Mouse (Mus musculus) CH12.LX (cell line): ENCODE results near the gene Sost. TPM values are rescaled to one million over a fixed set of nuclear protein-coding genes. Genes with fewer than 3 reads are reported as not detected.

Experiments
- DNase-seq: peaks from one replicate; pipeline ENCODE4 v3.0.0-alpha.2; 2013; ENCODE audit errors: extremely low read depth
- H3K27ac ChIP-seq: 2 replicates; pipeline ENCODE4 v1.5.1; 2012; ENCODE audit warnings: low read depth, mild to moderate bottlenecking, control low read depth, moderate library complexity; ENCODE audit not compliant: insufficient read depth
- H3K27me3 ChIP-seq: replicated peaks from 2 replicates; pipeline ENCODE3; 2012; ENCODE audit warnings: inconsistent platforms
- H3K36me3 ChIP-seq, 2 experiments: replicated peaks in 1 of 2; 2 replicates each; pipeline versions ENCODE3 to v1.6.1; 2012; ENCODE audit warnings: inconsistent platforms in 1 of 2, low read length in 1 of 2, mild to moderate bottlenecking in 1 of 2, mixed read lengths in 1 of 2, moderate library complexity in 1 of 2; ENCODE audit not compliant: control insufficient read depth in 1 of 2, insufficient read depth in 1 of 2
- H3K4me1 ChIP-seq, 2 experiments: 2 replicates each; pipeline ENCODE4 v1.6.1; 2012; ENCODE audit warnings: inconsistent platforms in 1 of 2, moderate library complexity in 1 of 2; ENCODE audit not compliant: insufficient read depth in 2 of 2, control insufficient read depth in 1 of 2
- H3K4me2 ChIP-seq: 2 replicates; pipeline ENCODE4 v1.6.1; 2012; ENCODE audit warnings: low read depth, mild to moderate bottlenecking, control low read depth; ENCODE audit not compliant: poor library complexity, insufficient read depth, severe bottlenecking
- H3K4me3 ChIP-seq, 3 experiments: fragments of 150-350 bp in 1 of 3; sonication (generic) in 1 of 3; replicated peaks in 1 of 3; 2 replicates each; pipeline versions ENCODE3 to v1.5.1; 2011 to 2012; ENCODE audit warnings: low read depth in 2 of 3, low read length in 2 of 3, mild to moderate bottlenecking in 2 of 3, moderate library complexity in 2 of 3, control low read depth in 1 of 3, improper control_type of control experiment in 1 of 3, inconsistent platforms in 1 of 3, mixed read lengths in 1 of 3; ENCODE audit not compliant: poor library complexity in 1 of 3
- H3K79me2 ChIP-seq: replicated peaks from 2 replicates; pipeline ENCODE4 v1.6.1; 2012; ENCODE audit warnings: mild to moderate bottlenecking, moderate library complexity; ENCODE audit not compliant: control insufficient read depth, poor library complexity, insufficient read depth, severe bottlenecking; ENCODE audit errors: extremely low read depth
- H3K9ac ChIP-seq: 2 replicates; pipeline ENCODE4 v1.6.1; 2012; ENCODE audit warnings: low read depth, mild to moderate bottlenecking, control low read depth, moderate library complexity; ENCODE audit not compliant: insufficient read depth
- H3K9me3 ChIP-seq: replicated peaks from 2 replicates; pipeline ENCODE3; 2012; ENCODE audit warnings: low read length, inconsistent platforms, mixed read lengths
- BHLHE40 ChIP-seq: IDR thresholded peaks from 2 replicates; pipeline ENCODE4 v1.6.1; 2011; ENCODE audit warnings: mild to moderate bottlenecking, low read depth, low read length, improper control_type of control experiment
- CHD1 ChIP-seq: IDR thresholded peaks from 2 replicates; pipeline ENCODE4 v1.6.1; 2012; ENCODE audit warnings: low read depth, low read length, improper control_type of control experiment, inconsistent platforms
- CTCF ChIP-seq, 2 experiments: IDR thresholded peaks in 1 of 2; conservative IDR thresholded peaks in 1 of 2; 2 replicates each; pipeline ENCODE4 v1.5.1; 2011 to 2012; ENCODE audit warnings: low read depth in 2 of 2, low read length in 2 of 2, improper control_type of control experiment in 1 of 2, inconsistent platforms in 1 of 2, mild to moderate bottlenecking in 1 of 2, moderate library complexity in 1 of 2
- E2F4 ChIP-seq: IDR thresholded peaks from 2 replicates; pipeline ENCODE4 v1.6.1; 2011; ENCODE audit warnings: low read depth, low read length, improper control_type of control experiment; ENCODE audit not compliant: insufficient replicate concordance
- EP300 ChIP-seq: IDR thresholded peaks from 2 replicates; pipeline ENCODE4 v1.6.1; 2011; ENCODE audit warnings: low read length, improper control_type of control experiment
- HCFC1 ChIP-seq: IDR thresholded peaks from 2 replicates; pipeline ENCODE4 v1.6.1; 2012; ENCODE audit warnings: low read depth, mild to moderate bottlenecking, inconsistent platforms, low read length, improper control_type of control experiment
- IRF4 ChIP-seq: IDR thresholded peaks from 2 replicates; pipeline ENCODE4 v1.6.1; 2014; ENCODE audit warnings: low read depth, mild to moderate bottlenecking, inconsistent platforms, low read length, improper control_type of control experiment
- JUN ChIP-seq: IDR thresholded peaks from 2 replicates; pipeline ENCODE4 v1.6.1; 2011; ENCODE audit warnings: low read depth, mild to moderate bottlenecking, low read length, improper control_type of control experiment, moderate library complexity; ENCODE audit not compliant: insufficient read depth
- KAT2A ChIP-seq: IDR thresholded peaks from 2 replicates; pipeline ENCODE4 v1.6.1; 2012; ENCODE audit warnings: low read length, improper control_type of control experiment, inconsistent platforms; ENCODE audit not compliant: insufficient replicate concordance
- MAX ChIP-seq: IDR thresholded peaks from 2 replicates; pipeline ENCODE4 v1.6.1; 2011; ENCODE audit warnings: low read length, improper control_type of control experiment
- MAZ ChIP-seq: IDR thresholded peaks from 2 replicates; pipeline ENCODE4 v1.6.1; 2012; ENCODE audit warnings: low read depth, mild to moderate bottlenecking, inconsistent platforms, low read length, improper control_type of control experiment, moderate library complexity
- MYC ChIP-seq: IDR thresholded peaks from 2 replicates; pipeline ENCODE4 v1.6.1; 2011; ENCODE audit warnings: low read depth, mild to moderate bottlenecking, improper control_type of control experiment, low read length
- NRF1 ChIP-seq: IDR thresholded peaks from 2 replicates; pipeline ENCODE4 v1.6.1; 2014; ENCODE audit warnings: low read depth, mild to moderate bottlenecking, inconsistent platforms, low read length, improper control_type of control experiment, moderate library complexity
- RCOR1 ChIP-seq: conservative IDR thresholded peaks from 2 replicates; pipeline ENCODE4 v1.6.1; 2012; ENCODE audit warnings: low read depth, mild to moderate bottlenecking, inconsistent platforms, low read length, improper control_type of control experiment
- SIN3A ChIP-seq: IDR thresholded peaks from 2 replicates; pipeline ENCODE4 v1.6.1; 2012; ENCODE audit warnings: low read length, improper control_type of control experiment, inconsistent platforms
- TBP ChIP-seq: conservative IDR thresholded peaks from 2 replicates; pipeline ENCODE4 v1.6.1; 2011; ENCODE audit warnings: low read depth, low read length, improper control_type of control experiment
- ZKSCAN1 ChIP-seq: IDR thresholded peaks from 2 replicates; pipeline ENCODE4 v1.6.1; 2012; ENCODE audit warnings: low read depth, inconsistent platforms, low read length, improper control_type of control experiment, borderline replicate concordance
- ZMIZ1 ChIP-seq: IDR thresholded peaks from 2 replicates; pipeline ENCODE4 v1.6.1; 2012; ENCODE audit warnings: low read depth, mild to moderate bottlenecking, inconsistent platforms, low read length, improper control_type of control experiment
- dilution Hi-C: fragments of 300-500 bp; cut with MboI; formaldehyde crosslinking; loops from 2 replicates; pipeline ENCODE4 v1.14.3; 2020; ENCODE audit warnings: low sequenced_read_pairs; ENCODE audit not compliant: extremely low pct_unique_long_range_greater_than_20kb, extremely low pct_ligation_motif_present
- in situ Hi-C: fragments of 300-500 bp; cut with MboI; formaldehyde crosslinking; loops from 3 replicates; pipeline ENCODE4 v1.14.3; 2019; ENCODE audit warnings: low sequenced_read_pairs, low pct_ligation_motif_present, low pct_unique_long_range_greater_than_20kb, mixed read lengths
- polyA plus RNA-seq: library from polyadenylated mRNA; unstranded; fragments of >175 nt; gene quantifications from 2 replicates; pipeline ENCODE4 v1.2.1, GENCODE M21; 2012; ENCODE audit warnings: low read depth; ENCODE audit not compliant: insufficient read length
- total RNA-seq, 2 experiments: library from RNA; depleted of rRNA; stranded (reverse); fragments of 300-350 nt in 1 of 2; fragments of >200 nt in 1 of 2; gene quantifications; 2 replicates each; pipeline ENCODE4 v1.2.3; 2012 to 2014

Gene Sost
- total and polyA plus RNA-seq, 3 experiments, result not detected

- H3K4me2 ChIP-seq, result peak overlapping the region; percentile 10; the same call in 1 of the 2 replicates
- DNase-seq, result peak; percentile 74
- in situ Hi-C loops, result no loop called here
- H3K27ac ChIP-seq, result no peak overlapping the region
- no peaks in the 10 kb centered on the region for H3K9me3 ChIP-seq
- H3K4me3 ChIP-seq, result no peak overlapping the region
- peaks cover 29% of the 10 kb centered on the region for H3K27me3 ChIP-seq
- no peaks in the 10 kb centered on the region for H3K36me3 ChIP-seq
- dilution Hi-C loops, result no loop called here
- TF ChIP-seq MAX, result 0 out of 2 replicates have a peak, but pooled peaks have one; percentile 32
- TF ChIP-seq BHLHE40, result peak; percentile 58; the same call in 1 of the 2 replicates
- TF ChIP-seq HCFC1, result no peak
- TF ChIP-seq EP300, result peak; percentile 18; the same call in 1 of the 2 replicates
- no peaks in the 10 kb centered on the region for H3K79me2 ChIP-seq
- H3K9ac ChIP-seq, result no peak overlapping the region
- H3K4me1 ChIP-seq, result peaks cover 8 to 22% of the 10 kb centered on the region in 2 experiments; a peak in 3 of 4 replicates
Measured at GRCm38 (mm10) chr11:101952541-101953341, 14.1 kb downstream of the Sost start.

- Histone ChIP-seq H3K79me2 (no peaks in the 10 kb centered on the region), H3K27ac (no peak overlapping the region), H3K4me2 (no peak overlapping the region), H3K4me3 (no peak overlapping the region), H3K27me3 (peaks cover 24% of the 10 kb centered on the region), H3K9ac (no peak overlapping the region), H3K36me3 (no peaks in the 10 kb centered on the region), H3K9me3 (no peaks in the 10 kb centered on the region), H3K4me1 (peaks cover 8 to 22% of the 10 kb centered on the region in 2 experiments; a peak in 3 of 4 replicates)
- in situ Hi-C loops, result no loop called here
- TF ChIP-seq ZMIZ1 (no peak), TBP (no peak), ZKSCAN1 (no peak), RCOR1 (no peak), MYC (no peak), KAT2A (no peak), IRF4 (no peak), CTCF (conservative IDR thresholded peaks at IDR 0.05 in 1 of 2, IDR thresholded peaks at IDR 0.05 in 1 of 2; ENCODE audit: low read depth in 2 of 2, low read length in 2 of 2) (no peak), HCFC1 (no peak), E2F4 (no peak), MAZ (no peak), CHD1 (no peak), JUN (no peak), NRF1 (no peak), SIN3A (no peak), EP300 (no peak)
- dilution Hi-C loops, result no loop called here
- DNase-seq, result no peak
Measured at GRCm38 (mm10) chr11:101950021-101950420, 16.8 kb downstream of the Sost start.
